Mouse (Mus musculus) embryonic facial prominence, embryonic 15.5 days (tissue): Measurements from ENCODE around the gene Pfkfb4. TPM values are rescaled to one million over a fixed set of nuclear protein-coding genes. Genes with fewer than 3 reads are reported as not detected.
A peak's percentile ranks its signal among the peaks of the same experiment; 100 is the strongest.

ENCODE experiments used
- ATAC-seq: fragments of 200-750 bp; cut with Nextera tagmentation; 2 replicates; pipeline ENCODE4 v1.8.0; 2017; ENCODE audit warnings: low read depth, moderate TSS enrichment; ENCODE audit not compliant: insufficient number of reproducible peaks, low FRiP score, low TSS enrichment
- H3K27ac ChIP-seq: fragments of 300-500 bp; sonication (generic); replicated peaks from 2 replicates; pipeline ENCODE4 v1.5.1; 2015; ENCODE audit warnings: mild to moderate bottlenecking, inconsistent platforms
- H3K27me3 ChIP-seq: fragments of 300-500 bp; sonication (generic); 2 replicates; pipeline ENCODE4 v1.6.1; 2015; ENCODE audit warnings: inconsistent platforms
- H3K36me3 ChIP-seq: fragments of 300-500 bp; sonication (generic); 2 replicates; pipeline ENCODE4 v1.6.1; 2015; ENCODE audit warnings: mild to moderate bottlenecking, inconsistent platforms
- H3K4me1 ChIP-seq: fragments of 300-500 bp; sonication (generic); 2 replicates; pipeline ENCODE4 v1.6.1; 2015; ENCODE audit warnings: inconsistent platforms
- H3K4me2 ChIP-seq: fragments of 300-500 bp; sonication (generic); replicated peaks from 2 replicates; pipeline ENCODE4 v1.6.1; 2015; ENCODE audit warnings: mild to moderate bottlenecking, inconsistent platforms
- H3K4me3 ChIP-seq: fragments of 300-500 bp; sonication (generic); replicated peaks from 2 replicates; pipeline ENCODE4 v1.5.1; 2015; ENCODE audit warnings: mild to moderate bottlenecking, inconsistent platforms
- H3K9ac ChIP-seq: fragments of 300-500 bp; sonication (generic); 2 replicates; pipeline ENCODE4 v1.6.1; 2015; ENCODE audit warnings: inconsistent platforms
- H3K9me3 ChIP-seq: fragments of 300-500 bp; sonication (generic); replicated peaks from 2 replicates; pipeline ENCODE4 v1.6.1; 2016; ENCODE audit warnings: inconsistent platforms
- WGBS: fragments of 180-500 bp; shearing (Covaris S2); methylation state at CpG from one replicate; pipeline ENCODE4 v1.1.7; 2015; 5-methylcytosine and 5-hydroxymethylcytosine counted together
- polyA plus RNA-seq: library from polyadenylated mRNA; unstranded; fragments of >200 nt; fragmentation: Nextera tagmentation; extraction: Ambion mirVana; gene quantifications from 2 replicates; pipeline ENCODE4 v1.2.1, GENCODE M21; 2015

Pfkfb4 gene
- polyA plus RNA-seq, 1 experiment from 2014 or later: 14.9 TPM

DNA sequence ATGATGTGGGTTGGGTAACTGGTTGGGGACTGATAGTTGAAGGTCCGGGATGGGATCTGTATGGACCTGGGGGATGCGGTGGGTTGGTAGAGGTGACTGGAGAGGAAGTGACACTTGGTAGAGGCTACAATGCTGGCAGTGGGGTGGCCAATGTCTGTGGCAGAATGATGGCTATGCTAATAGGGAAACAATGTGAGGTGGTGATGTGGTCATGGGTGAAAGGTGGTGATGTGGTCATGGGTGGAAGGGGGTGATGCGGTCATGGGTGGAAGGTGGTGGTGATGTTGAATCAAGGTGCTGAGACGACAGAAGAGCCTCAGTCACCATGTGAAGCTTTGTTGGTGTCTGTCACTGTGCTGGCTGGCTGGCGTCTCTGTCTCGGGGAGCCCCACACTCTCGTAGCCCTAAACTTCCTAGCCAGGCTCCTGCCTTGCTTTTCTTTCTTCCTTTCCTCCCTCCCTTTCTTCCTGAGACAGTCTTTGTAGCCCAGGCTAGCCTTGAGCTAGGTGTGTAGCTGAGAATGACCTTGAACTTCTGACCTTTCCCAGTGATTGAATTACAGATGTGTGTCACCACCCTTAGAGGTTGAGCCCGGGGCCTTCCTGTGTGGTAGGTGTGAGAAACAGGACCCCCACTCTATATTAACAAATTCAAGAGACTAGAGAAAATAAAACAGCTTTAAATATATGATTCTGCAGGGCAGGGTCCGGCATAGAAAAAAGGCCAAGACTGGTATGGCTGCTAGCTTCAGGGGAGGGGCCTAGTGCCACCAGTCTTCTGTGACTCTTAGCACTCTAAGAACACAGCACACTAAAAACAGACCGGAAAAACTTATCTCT lies 60.3 kb downstream of the Pfkfb4 start:
- H3K9me3 ChIP-seq: no peaks in the 10 kb centered on the region
- WGBS: 90% methylated on average over 10 of the region's 10 CpGs
- no peak for ATAC-seq
- no peak overlapping the region for H3K27ac ChIP-seq
- H3K4me3 ChIP-seq: no peak overlapping the region
- no peak overlapping the region for H3K4me2 ChIP-seq
- H3K36me3 ChIP-seq: peaks cover 23% of the 10 kb centered on the region
- no peak overlapping the region for H3K9ac ChIP-seq
- H3K4me1 ChIP-seq: peaks cover 26% of the 10 kb centered on the region
- H3K27me3 ChIP-seq: no peaks in the 10 kb centered on the region

DNA sequence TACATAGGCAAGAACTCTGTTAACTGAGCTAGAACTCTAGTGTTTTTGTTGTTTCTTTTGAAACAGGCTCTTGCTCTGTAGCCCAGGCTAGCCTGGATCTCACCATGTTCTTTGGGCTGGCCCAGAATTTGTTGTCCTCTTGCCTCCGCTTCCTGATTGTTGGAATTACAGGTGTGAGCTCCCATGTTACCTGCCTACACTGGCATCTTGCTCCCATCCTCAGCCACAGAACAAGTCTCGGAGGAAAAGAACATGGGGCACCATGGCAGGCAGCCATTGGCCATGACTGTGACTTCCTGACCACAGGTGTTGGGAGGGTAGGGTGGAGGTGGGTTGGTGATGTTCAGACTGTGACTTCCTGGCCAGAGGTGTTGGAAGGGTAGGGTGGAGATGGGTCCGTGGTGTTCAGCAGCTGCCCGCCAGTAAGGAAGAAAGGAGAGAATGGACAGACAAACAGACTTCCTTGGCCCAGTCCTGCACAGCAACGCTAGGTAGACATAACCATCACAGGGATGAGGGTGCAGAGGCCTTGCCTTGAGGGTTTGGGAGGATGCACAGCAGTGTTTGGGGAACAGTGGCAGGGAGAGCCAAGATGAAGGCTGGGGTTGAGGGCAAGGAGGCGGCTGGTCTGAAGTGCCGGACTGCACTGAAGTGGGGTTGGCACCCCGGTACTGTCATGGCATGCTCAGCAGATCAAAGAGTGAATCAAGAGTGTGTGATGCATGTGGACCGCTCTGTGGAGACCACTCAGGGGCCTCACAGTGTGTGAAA lies 61.1 kb downstream of the Pfkfb4 start:
- ATAC-seq: no peak
- Histone ChIP-seq H3K4me1 (peaks cover 26% of the 10 kb centered on the region), H3K4me2 (no peak overlapping the region), H3K27me3 (no peaks in the 10 kb centered on the region), H3K27ac (peak overlapping the region; percentile 36; the same call in 1 of the 2 replicates), H3K9me3 (no peaks in the 10 kb centered on the region), H3K4me3 (no peak overlapping the region), H3K9ac (no peak overlapping the region), H3K36me3 (peaks cover 31% of the 10 kb centered on the region)
- WGBS: 85% methylated on average over 9 of the region's 9 CpGs

DNA sequence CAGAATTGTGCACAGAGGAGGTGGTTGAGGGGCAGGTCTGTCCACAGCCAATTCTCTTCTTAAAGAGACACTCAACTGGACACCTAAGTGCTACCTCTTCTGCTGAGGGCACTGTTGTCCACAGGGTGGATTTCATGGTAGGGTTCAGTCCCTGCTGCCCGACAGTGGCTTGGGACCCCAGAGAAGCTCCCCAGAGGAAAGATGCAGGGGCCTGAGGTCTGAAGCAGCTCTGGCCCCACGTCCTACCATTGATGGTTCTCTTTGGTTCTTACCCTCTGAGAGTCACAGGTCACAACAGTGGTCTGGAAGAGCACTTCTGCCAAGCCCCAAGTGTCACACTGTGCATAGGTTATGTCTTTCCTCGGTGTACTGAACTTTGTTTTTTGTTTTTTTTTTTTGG lies 61.8 kb downstream of the Pfkfb4 start:
- 69% methylated on average over 3 of the region's 3 CpGs for WGBS
- H3K36me3 ChIP-seq: peaks cover 38% of the 10 kb centered on the region
- H3K4me3 ChIP-seq: no peak overlapping the region
- H3K4me2 ChIP-seq: no peak overlapping the region
- H3K9me3 ChIP-seq: no peaks in the 10 kb centered on the region
- no peak for ATAC-seq
- H3K4me1 ChIP-seq: peaks cover 32% of the 10 kb centered on the region
- H3K27ac ChIP-seq: 0 out of 2 replicates have a peak overlapping the region, but pooled peaks have one; percentile 9
- no peak overlapping the region for H3K9ac ChIP-seq
- no peaks in the 10 kb centered on the region for H3K27me3 ChIP-seq

DNA sequence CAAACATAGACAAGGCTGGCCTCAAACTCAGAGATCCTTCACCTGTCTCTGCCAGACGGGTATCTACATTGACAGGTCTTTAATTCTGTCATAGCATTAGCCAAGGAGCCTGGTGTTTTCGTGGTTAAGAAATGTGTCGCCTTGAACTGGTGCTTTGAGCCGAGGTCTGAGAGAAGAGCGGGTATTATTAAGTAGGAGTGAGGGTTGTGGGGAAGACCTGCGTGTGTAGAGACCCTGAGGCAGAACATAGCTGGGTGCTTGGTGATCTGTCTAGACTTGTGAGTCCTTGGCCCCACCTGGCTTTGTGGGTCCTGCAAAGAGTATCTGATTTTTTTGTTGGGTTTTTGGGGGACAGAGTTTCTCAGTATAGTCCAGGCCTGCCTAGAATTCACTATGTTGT lies 62.3 kb downstream of the Pfkfb4 start:
- peak overlapping the region; percentile 83; the same call in 1 of the 2 replicates for H3K27ac ChIP-seq
- peaks cover 37% of the 10 kb centered on the region for H3K4me1 ChIP-seq
- no peak overlapping the region for H3K9ac ChIP-seq
- H3K9me3 ChIP-seq: no peaks in the 10 kb centered on the region
- no peak for ATAC-seq
- H3K36me3 ChIP-seq: peaks cover 40% of the 10 kb centered on the region
- no peaks in the 10 kb centered on the region for H3K27me3 ChIP-seq
- H3K4me2 ChIP-seq: no peak overlapping the region
- H3K4me3 ChIP-seq: no peak overlapping the region
- 62% methylated on average over 6 of the region's 6 CpGs for WGBS

DNA sequence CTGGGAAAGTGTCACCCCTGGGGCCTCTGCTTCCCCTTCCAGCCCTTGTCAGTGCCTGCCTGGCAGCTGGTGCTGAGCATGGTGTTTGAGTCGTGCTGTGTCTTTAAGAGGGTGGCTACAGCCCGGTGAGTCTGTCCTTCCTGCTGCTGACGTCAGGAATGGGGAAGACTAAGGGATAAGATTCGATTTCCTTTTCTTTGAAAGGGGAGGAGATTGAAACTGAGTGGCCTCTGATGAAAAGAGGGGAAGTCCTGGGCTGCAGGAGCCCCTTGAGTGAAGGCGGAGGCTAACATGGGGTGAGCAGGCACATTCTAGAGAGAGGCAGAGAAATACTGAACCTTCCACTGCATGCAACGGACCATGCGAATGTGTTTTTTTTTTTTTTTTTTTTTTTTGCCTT lies 63.1 kb downstream of the Pfkfb4 start:
- WGBS: 2% methylated on average over 7 of the region's 7 CpGs
- H3K9me3 ChIP-seq: no peaks in the 10 kb centered on the region
- peak overlapping the region; percentile 49 for H3K4me2 ChIP-seq
- H3K27ac ChIP-seq: peak overlapping the region; percentile 83
- H3K36me3 ChIP-seq: peaks cover 40% of the 10 kb centered on the region
- peak; percentile 27; the same call in 1 of the 2 replicates for ATAC-seq
- H3K27me3 ChIP-seq: no peaks in the 10 kb centered on the region
- peak overlapping the region; percentile 36 for H3K4me3 ChIP-seq
- H3K9ac ChIP-seq: peak overlapping the region; percentile 23; the same call in 1 of the 2 replicates
- H3K4me1 ChIP-seq: peaks cover 43% of the 10 kb centered on the region

DNA sequence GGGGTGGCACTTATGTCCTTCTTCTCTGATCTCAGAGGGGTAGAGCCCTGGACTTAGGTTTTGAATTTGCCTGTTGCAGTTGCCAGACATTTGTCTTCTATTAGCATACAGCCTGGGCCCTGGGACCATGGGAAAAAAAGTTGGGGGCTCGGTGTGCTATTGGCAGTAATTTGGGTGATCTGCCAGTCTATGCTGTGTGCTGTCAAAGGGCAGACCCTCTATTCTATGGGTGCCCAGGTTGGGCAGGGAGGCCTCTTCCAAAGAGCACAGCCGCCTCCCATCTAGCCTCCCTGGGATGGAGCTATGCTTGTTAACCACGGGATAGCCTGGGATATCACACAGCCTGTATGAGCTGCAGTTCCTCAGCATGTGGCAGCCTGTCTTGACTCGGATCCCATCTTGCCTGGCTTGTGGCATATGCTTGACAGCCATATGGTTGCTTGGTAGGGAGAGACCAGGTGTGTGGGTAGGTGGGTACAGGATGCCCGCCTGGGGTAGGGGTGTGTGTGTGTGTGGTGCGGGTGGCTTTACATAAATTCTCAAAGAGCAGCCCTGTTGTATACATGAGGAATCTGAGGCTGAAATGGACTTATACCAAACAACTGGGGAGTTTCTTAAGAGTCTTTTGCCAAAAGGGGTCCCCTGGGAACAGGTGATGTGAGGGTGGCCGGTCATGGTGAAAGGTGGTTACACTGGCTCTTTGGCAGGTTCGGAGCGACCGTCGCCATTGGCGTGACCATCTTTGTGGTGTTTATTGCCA lies 63.9 kb downstream of the Pfkfb4 start:
- peaks cover 51% of the 10 kb centered on the region for H3K4me1 ChIP-seq
- H3K9ac ChIP-seq: peak overlapping the region; percentile 23; the same call in 1 of the 2 replicates
- peak overlapping the region; percentile 83 for H3K27ac ChIP-seq
- ATAC-seq: no peak
- H3K4me3 ChIP-seq: peak overlapping the region; percentile 36
- peaks cover 42% of the 10 kb centered on the region for H3K36me3 ChIP-seq
- 87% methylated on average over 12 of the region's 12 CpGs for WGBS
- no peaks in the 10 kb centered on the region for H3K9me3 ChIP-seq
- no peaks in the 10 kb centered on the region for H3K27me3 ChIP-seq
- H3K4me2 ChIP-seq: peak overlapping the region; percentile 49

DNA sequence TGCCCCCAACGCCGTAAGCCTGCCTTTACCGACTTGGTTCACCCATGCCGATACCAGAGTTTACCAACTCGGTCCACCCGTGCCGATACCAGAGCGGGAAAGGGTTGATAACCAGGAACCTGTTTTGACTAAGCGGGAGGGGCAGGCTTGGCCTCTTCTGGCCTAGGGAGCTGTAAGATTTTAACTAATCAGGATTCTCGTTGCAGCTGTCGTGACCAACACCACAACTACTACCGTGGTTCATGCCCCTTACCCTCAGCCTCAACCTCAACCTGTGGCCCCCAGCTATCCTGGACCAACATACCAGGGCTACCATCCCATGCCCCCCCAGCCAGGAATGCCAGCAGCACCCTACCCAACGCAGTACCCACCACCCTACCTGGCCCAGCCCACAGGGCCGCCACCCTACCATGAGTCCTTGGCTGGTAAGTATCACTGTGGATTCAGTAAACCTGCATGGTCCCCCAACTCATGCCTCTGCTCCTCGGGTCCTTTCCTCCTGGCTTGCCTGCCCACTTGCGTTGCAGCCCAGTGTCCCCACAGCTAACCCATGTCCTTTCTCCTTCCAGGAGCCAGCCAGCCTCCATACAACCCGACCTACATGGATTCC lies 64.6 kb downstream of the Pfkfb4 start:
- H3K9me3 ChIP-seq: no peaks in the 10 kb centered on the region
- H3K4me3 ChIP-seq: no peak overlapping the region
- no peaks in the 10 kb centered on the region for H3K27me3 ChIP-seq
- peaks cover 46% of the 10 kb centered on the region for H3K36me3 ChIP-seq
- no peak overlapping the region for H3K9ac ChIP-seq
- WGBS: 92% methylated on average over 17 of the region's 17 CpGs
- H3K4me2 ChIP-seq: no peak overlapping the region
- H3K27ac ChIP-seq: no peak overlapping the region
- H3K4me1 ChIP-seq: peaks cover 51% of the 10 kb centered on the region
- ATAC-seq: no peak

DNA sequence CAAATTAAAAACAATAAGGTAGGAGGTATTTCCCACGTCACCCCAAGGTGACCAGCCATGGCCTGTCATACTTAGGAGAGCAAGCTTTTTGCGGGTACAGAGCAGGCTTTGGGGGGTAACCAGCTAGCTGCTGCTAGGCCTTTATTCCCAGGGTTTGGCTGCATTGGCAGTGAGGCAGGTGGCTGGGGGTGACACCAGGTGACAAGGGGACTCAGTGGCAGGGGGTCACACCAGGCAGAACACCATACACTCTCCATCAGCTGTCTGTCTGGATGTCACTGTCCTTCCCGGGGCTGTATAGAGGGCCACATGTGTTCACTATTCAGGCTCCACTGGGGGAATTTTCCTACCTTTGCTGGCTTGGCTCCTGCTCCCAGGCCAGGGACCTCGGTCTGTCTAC lies 65.3 kb downstream of the Pfkfb4 start:
- H3K27ac ChIP-seq: no peak overlapping the region
- H3K9ac ChIP-seq: no peak overlapping the region; the same call in 1 of the 2 replicates
- ATAC-seq: no peak
- peaks cover 43% of the 10 kb centered on the region for H3K36me3 ChIP-seq
- 82% methylated on average over 4 of the region's 4 CpGs for WGBS
- H3K9me3 ChIP-seq: no peaks in the 10 kb centered on the region
- H3K4me3 ChIP-seq: no peak overlapping the region
- H3K4me2 ChIP-seq: no peak overlapping the region
- no peaks in the 10 kb centered on the region for H3K27me3 ChIP-seq
- H3K4me1 ChIP-seq: peaks cover 51% of the 10 kb centered on the region

DNA sequence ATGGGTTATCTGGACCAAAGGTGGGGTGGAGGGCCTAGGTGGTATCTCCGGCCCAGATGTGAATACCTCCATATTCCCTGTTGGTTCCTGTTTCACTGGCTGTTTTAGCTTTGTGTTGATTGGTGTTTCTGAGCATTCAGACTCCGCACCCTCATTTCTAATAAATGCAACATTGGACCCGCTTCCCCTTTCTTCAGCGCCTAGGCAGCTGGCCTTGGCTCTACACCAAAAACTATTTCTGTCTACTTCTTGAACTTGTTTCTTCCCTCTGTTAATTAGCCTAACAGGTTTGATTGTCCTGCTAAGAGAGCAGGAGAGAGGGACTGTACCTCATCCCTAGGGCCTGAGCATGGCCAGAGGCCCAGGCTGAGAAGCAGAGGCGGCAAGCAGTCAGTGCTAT lies 66.0 kb downstream of the Pfkfb4 start:
- ATAC-seq: no peak
- no peak overlapping the region for H3K4me3 ChIP-seq
- no peaks in the 10 kb centered on the region for H3K27me3 ChIP-seq
- no peak overlapping the region for H3K27ac ChIP-seq
- H3K36me3 ChIP-seq: peaks cover 45% of the 10 kb centered on the region
- no peaks in the 10 kb centered on the region for H3K9me3 ChIP-seq
- 92% methylated on average over 5 of the region's 5 CpGs for WGBS
- no peak overlapping the region for H3K9ac ChIP-seq
- H3K4me1 ChIP-seq: peaks cover 51% of the 10 kb centered on the region
- no peak overlapping the region for H3K4me2 ChIP-seq

DNA sequence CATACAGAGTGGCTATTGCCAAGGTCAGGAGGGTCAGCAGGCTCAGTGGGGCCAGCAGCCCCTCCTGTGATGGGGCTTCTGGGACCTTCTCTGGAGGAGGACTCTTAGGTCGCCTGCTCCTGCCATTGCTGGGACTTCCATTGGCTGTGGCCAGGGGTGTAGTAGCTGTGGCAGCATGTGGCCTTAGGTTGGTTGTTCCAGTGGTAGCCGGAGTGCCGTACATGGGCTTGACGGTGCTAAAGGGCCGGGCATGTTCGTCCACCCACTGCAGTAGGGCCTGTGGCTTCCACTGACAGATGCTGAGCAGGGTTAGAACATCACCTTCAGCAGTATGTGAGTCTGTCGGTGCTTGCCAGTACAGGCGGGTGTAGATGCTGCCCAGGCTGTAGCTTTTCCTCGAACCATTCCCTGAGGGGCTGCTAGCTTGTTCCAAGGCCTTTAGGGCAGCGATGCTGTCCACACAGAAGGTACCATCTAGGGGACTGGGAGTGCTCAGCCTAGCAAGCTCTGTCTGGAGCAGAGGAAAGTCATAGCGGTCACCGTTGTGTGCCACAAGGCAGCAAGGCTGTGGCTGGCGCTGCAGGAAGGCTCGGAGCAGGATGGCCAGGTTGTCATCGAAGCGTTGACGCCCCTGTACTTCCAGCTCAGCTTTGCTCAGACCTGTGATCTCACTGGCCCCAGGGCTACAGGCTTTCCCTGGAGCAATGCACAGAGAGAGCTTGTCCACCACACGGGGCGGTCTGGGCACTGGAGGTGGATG lies 66.6 kb downstream of the Pfkfb4 start:
- peak overlapping the region; percentile 93 for H3K27ac ChIP-seq
- WGBS: 87% methylated on average over 19 of the region's 19 CpGs
- peaks cover 51% of the 10 kb centered on the region for H3K36me3 ChIP-seq
- H3K4me2 ChIP-seq: peak overlapping the region; percentile 55; the same call in 1 of the 2 replicates
- H3K27me3 ChIP-seq: no peaks in the 10 kb centered on the region
- no peaks in the 10 kb centered on the region for H3K9me3 ChIP-seq
- ATAC-seq: no peak
- H3K4me1 ChIP-seq: peaks cover 47% of the 10 kb centered on the region
- H3K9ac ChIP-seq: peak overlapping the region; percentile 26
- H3K4me3 ChIP-seq: peak overlapping the region; percentile 45
